Mouse (Mus musculus) MEL (cell line): ENCODE measurements around the gene Utf1.

ENCODE experiments used
- EP300 ChIP-seq, 2 experiments: IDR thresholded peaks; 2 replicates each; pipeline ENCODE4 v1.6.1; 2011; ENCODE audit warnings: improper control_type of control experiment in 2 of 2, low read length in 2 of 2, low read depth in 1 of 2, mild to moderate bottlenecking in 1 of 2
- MAZ ChIP-seq: IDR thresholded peaks from 2 replicates; pipeline ENCODE4 v1.6.1; 2012; ENCODE audit warnings: low read depth, mild to moderate bottlenecking, inconsistent platforms, low read length, improper control_type of control experiment
- MEF2A ChIP-seq: IDR thresholded peaks from 2 replicates; pipeline ENCODE4 v1.6.1; 2014; ENCODE audit warnings: low read depth, mild to moderate bottlenecking, inconsistent platforms, low read length, improper control_type of control experiment; ENCODE audit not compliant: poor library complexity, insufficient replicate concordance, severe bottlenecking; ENCODE audit errors: extremely low read depth
- POLR2A ChIP-seq, 2 experiments: IDR thresholded peaks; 2 replicates each; pipeline ENCODE4 v1.6.1; 2011 to 2012; ENCODE audit warnings: low read length in 2 of 2, mild to moderate bottlenecking in 2 of 2, control low read depth in 1 of 2, improper control_type of control experiment in 1 of 2, low read depth in 1 of 2, moderate library complexity in 1 of 2; ENCODE audit not compliant: control insufficient read depth in 1 of 2, insufficient read depth in 1 of 2, poor library complexity in 1 of 2
- TBP ChIP-seq: IDR thresholded peaks from 2 replicates; pipeline ENCODE4 v1.8.0; 2011; ENCODE audit warnings: low read depth, low read length, improper control_type of control experiment
- ZKSCAN1 ChIP-seq: IDR thresholded peaks from 2 replicates; pipeline ENCODE4 v1.6.1; 2012; ENCODE audit warnings: low read depth, mild to moderate bottlenecking, inconsistent platforms, low read length, improper control_type of control experiment, moderate library complexity

DNA sequence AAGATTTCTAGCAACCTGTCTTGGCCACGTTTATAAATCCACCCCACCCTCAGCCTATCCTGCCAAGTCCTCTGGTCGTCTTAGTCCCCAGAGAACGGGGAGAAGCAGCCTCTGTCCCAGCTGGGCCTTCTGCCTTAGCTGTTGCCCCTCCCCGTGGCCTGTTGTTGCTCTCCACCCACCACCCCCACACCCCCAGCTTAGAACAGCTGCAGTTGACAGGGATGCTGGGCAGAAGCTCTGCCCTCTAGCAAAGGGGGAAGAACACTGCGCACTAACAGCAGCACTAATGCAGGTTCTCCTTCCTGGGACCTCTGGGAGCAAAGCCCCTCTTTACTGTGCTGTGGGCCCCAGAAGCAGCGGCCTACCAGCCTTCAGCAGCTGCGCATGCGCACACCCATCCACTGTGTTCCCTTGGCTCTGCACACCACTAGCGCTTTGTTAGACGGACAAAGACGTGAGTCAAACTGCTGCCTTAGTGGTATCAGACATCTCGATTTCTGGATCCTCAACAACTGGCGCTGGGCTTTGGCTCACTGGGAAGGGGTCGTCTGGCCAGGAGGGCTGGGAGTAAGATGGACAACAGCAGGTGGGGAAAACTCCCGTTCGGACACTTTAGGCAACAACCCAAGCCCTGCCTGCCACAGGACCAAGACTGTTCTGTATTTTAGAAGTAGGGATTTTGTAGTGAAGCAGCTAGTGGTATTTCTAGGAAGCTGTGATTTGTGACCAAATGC lies 2.9 kb upstream of the Utf1 start:
- TF ChIP-seq MAZ (no peak), ZKSCAN1 (no peak), EP300 (IDR thresholded peaks at IDR 0.05; ENCODE audit: low read depth in 1 of 2, low read length in 2 of 2) (no peak), TBP (no peak), POLR2A (IDR thresholded peaks at IDR 0.05; ENCODE audit: control insufficient read depth in 1 of 2, insufficient read depth in 1 of 2, low read depth in 1 of 2, low read length in 2 of 2, poor library complexity in 1 of 2) (no peak), MEF2A (no peak)
